Mouse (Mus musculus) induced T-regulatory cell, adult 2 months (primary cell): ENCODE data around the gene Ccdc97.

ENCODE experiments used
- DNase-seq: peaks from one replicate; pipeline ENCODE4 v3.0.0-alpha.2; 2012; ENCODE audit warnings: low read depth

Gene Ccdc97

DNA sequence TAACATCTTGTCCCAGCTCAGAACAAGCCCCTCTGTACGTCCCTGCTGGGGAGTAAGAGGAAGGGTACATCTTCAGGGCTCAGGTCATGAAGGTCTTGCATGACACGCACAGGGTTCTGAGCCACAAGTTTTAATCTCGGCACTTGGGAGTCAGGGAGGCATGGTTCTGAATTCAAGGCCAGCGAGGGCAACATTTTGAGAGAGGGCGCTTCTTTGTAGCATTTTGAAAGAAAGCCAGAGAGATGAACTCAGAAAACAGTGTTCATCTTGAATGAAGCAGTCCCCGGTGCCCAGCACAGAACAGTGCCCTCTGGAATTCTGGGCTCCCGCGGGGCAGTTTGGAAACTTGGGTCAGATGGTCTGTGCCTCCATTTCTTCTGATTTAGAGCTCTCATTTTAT lies 52.5 kb downstream of the Ccdc97 start:
- no peak for DNase-seq
